Mouse (Mus musculus): ENCODE results near the gene Max.

DNA sequence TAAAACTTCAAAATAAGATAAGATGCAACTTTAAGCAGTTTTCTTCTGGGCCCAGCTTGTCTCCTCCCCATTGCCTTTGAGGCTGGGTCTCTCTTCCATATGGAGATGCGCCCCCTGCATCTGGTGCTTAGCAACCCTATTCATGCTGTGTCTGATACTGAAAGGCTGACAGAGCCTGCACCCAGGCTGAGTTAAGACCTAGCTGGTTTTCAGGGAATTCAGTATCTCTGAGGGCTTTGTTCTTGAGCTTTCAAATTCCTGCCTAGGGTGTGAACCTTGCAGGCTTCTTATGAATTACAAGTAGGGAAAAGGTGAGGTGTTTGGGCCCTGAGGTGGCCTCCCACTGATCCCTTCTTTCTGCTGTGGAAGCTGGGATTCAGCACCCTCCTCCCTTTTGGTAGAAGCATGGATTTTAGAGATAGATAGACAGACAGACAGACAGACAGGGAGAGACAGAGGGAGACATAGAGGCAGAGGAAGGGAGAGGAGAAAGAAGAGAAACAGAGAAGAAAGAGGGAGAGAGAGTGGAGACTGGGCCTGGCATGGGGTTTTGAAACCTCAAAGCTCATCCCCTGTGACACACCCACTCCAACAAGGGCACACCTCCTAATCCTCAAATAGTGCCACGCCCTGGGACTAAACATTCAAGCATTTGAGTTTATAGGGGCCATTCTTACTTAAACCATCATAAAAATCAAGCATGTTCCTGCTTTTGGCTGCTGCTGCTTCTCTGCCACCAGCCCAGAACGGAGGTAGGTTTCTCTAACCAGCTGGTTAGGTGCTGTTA is 60.3 kb downstream of the Max start:
- no peak for TF ChIP-seq POLR2A (IDR thresholded peaks at IDR 0.05; ENCODE audit: extremely low read depth, insufficient read depth, low read length)
- no peak for TF ChIP-seq CTCF (IDR thresholded peaks at IDR 0.05; ENCODE audit: extremely low read depth, insufficient read depth, low read length)

Measured in cortical plate, adult 2 months (tissue).